Mouse (Mus musculus): ENCODE results near the gene Card11.

Card11 gene

GRCm38 (mm10) chr5:140918519-140918918 lies 81.9 kb downstream of the Card11 start:
- DNase-seq (ENCODE audit: low spot score): no peak

DNA sequence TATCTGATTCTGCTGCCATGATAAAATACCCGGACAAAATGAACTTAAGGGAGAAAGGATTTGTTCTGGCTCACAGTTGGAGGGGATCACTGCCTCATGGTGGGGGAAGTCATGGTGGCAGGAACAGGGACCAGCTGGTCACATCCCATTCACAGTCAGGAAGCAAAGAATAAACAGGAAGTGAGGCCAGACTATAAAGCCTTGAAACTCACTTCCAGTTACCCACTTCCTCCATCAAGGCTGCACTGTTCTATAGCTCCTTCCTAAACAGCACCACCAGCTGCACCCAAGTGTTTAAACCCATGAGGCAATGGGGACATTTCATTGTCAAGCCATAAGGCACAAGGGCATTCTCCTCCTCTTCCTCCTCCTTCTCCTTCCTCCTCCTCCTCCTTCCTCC lies 82.6 kb downstream of the Card11 start:
- DNase-seq (ENCODE audit: low spot score): no peak

DNA sequence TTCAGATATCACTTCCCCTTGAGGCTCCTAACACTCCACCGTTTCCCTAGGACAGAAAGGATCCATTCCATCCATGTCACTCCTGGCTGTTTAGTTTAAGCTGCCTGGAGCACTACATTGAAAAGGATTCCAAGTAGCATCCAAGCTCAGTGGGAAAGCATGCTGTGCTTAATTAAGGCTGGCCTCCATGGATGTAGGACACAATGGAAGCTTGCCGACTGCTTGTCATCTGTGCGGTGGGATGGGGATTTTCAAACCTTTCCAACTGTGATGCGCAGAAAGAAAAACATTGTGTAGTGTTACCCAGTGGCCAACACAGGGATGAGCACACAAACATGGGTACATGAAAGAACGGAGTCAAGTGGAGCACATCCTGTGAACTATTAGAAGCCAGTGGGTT lies 89.5 kb downstream of the Card11 start:
- DNase-seq (ENCODE audit: low spot score): no peak

DNA sequence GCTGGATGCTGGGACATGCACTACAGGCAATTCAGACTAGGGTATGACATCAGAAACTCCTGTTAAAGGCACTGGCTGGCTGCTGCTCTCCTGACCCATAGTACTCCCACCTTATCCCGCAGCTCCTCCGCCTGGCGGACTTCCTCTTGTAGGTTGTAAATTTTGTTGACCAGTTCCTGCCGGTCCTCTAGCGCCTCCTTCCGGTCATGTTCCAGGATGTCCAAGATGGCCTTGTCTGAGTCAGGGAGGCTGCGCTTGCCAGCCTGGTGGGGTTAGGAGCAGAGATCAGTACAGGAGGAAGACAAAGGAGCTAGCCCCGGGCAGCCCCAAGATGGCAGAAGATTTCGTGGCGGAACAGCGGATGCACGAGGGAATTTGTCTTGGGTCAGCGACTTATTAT lies 99.5 kb downstream of the Card11 start:
- peak; percentile 39 for DNase-seq (ENCODE audit: low spot score)

DNA sequence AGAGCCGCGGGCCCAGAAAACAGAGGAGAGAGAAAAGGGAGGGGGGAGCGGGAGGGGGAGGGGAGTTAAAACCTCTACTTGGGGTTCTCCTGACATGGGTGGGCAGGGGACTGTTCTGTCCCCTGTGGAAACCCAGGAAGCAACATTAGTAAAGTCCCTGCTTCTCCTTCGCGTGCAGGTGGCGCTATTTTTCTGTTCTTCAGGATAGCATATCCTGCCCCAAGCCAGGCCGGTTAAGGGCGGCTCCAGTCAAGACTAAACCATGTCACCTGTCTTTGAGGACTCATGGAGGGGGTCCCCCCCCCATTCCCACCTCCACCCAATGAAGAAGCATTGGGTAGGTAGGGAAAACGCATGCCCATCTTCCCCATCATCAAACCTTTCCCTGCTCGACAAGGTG lies 109.3 kb downstream of the Card11 start:
- no peak for DNase-seq (ENCODE audit: low spot score)

- DNase-seq (ENCODE audit: low spot score): peak; percentile 58
Observed at GRCm38 (mm10) chr5:140890050-140890449, 110.3 kb downstream of the Card11 start.

GRCm38 (mm10) chr5:140889539-140889938 lies 110.8 kb downstream of the Card11 start:
- peak; percentile 80 for DNase-seq (ENCODE audit: low spot score)

GRCm38 (mm10) chr5:140887871-140888270 lies 112.5 kb downstream of the Card11 start:
- DNase-seq (ENCODE audit: low spot score): peak; percentile 43

- DNase-seq (ENCODE audit: low spot score): no peak
Observed at GRCm38 (mm10) chr5:140884966-140885365, 115.4 kb downstream of the Card11 start.

GRCm38 (mm10) chr5:140882391-140882790 lies 118.0 kb downstream of the Card11 start:
- DNase-seq (ENCODE audit: low spot score): no peak

- no peak for DNase-seq (ENCODE audit: low spot score)
Observed at GRCm38 (mm10) chr5:140880151-140880550, 120.2 kb downstream of the Card11 start.

DNA sequence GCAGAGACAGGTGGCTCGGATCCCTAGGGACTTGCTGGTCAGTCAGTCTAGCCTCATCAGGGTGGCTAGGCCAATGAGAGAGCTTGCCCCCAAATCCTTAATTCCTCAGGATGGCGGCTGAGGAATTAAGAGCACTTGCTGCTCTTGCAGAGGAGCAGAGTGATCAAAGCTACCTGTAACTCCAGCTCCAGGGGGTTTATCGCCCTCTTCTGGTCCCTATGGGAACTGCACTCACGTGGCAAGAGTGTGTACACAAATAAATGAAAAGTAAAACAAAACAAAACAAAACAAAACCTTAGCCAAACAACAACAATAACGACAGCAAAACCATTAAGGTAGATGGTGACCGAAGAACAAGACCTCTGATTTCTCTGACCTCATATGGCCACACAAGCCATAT lies 121.7 kb downstream of the Card11 start:
- no peak for DNase-seq (ENCODE audit: low spot score)

- no peak for DNase-seq (ENCODE audit: low spot score)
Observed at GRCm38 (mm10) chr5:140873736-140874307, 126.6 kb downstream of the Card11 start.

DNA sequence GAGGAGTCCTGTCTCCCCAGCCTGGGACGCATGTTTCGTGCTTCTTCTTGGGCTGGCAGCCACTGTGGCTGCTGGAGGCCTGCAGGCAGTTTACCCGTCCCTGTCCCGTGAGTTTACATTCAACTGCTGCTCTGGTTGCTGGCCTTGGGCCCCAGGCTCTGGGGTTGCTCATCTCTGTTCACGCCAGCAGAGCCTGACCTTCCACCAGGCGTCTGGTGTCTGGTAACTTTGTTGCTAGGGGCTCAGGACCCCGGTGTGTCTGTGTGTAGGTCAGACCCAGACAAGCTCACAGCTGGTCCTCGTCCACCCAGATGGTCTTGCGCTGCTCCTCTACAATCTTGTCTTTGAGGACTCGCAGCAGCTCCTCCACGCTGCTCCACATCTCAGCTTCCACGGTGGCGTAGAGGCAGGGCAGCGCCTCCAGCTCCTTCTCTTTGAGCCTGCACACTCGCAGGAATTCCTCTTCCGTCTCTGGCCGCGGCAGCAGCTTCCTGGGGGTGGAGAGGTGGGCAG lies 127.3 kb downstream of the Card11 start:
- peak; percentile 83 for DNase-seq (ENCODE audit: low spot score)

DNA sequence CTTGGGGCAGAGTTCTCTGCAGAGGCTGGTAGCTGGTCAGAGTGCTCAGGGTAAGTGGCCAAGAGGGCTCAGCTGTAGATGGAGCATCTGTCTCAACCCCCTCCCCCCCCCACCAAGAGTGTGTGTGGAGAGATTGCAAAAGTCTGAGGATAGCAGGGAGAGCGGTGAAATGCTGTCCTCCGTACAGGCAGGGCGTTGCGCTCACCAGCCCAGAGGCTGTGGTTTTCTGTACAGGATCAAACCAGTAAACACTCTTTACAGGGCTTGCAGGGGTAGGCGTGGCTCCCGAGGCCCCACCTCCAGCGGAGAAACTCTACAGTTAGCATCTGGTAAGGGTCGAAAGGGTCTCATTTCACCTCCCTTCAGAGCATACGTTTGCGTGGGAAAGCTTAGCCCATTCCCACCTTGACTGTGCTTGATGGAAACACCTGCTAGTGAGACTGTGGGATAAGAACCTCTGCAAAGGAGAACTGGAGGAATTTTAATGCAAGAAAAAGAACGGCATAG lies 127.8 kb downstream of the Card11 start:
- peak; percentile 49 for DNase-seq (ENCODE audit: low spot score)

GRCm38 (mm10) chr5:140871241-140871640 lies 129.1 kb downstream of the Card11 start:
- no peak for DNase-seq (ENCODE audit: low spot score)

DNA sequence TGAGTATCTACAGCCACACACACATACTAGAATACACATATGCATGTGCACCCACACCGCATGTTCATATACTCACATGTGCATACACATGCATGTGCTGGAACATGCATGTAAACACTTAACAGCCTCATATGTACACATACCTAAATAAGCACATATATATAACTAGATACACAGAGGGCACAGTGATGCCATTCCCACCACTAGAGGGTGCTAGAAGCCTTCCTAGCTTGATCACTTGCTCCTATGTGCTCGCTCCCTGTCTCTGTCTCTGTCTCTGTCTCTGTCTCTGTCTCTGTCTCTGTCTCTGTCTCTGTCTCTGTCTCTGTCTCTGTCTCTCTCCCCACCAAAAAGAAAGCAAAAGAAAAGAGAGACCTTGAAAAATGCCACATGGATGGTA lies 131.3 kb downstream of the Card11 start:
- no peak for DNase-seq (ENCODE audit: low spot score)

DNA sequence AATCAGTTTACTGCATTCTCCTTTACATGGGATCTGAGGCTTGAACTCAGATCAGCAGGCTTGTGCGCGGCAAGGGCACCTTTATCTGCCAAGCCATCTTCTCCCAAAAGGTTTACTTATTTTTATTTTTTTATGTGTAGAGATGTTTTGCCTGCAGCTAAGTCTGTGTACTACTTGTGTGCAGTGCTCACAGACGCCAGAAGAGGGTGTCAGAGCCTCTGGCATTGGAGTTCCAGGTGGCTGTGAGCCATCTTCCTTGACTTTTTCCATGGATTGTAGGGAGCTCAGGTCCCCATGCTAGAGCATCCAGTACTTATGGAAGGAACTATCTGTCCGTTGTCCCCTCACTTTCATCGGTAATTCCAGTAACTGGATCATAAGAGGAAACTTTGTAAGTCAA lies 140.7 kb downstream of the Card11 start:
- no peak for DNase-seq (ENCODE audit: low spot score)

DNA sequence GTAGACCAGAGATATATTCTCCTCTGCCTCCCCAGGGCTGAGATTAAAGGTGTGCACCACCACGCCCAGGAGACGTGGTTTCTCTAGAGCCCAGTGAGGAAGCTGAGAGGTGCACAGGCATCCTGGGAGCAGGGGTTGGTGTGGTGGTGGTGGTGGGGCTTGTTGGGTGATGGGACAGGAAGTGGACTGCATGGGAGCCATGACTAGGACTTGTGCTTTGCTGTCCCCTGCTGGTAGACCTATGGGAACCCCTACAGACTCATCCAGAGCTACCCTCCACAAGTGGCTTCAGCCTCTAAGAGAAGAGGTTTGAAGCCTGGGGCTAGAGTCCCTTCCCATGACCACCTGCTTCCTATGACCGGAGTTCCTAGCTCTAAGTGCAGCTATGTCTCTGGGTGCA lies 142.0 kb downstream of the Card11 start:
- no peak for DNase-seq (ENCODE audit: low spot score)

- no peak for DNase-seq (ENCODE audit: low spot score)
Observed at GRCm38 (mm10) chr5:140857432-140858154, 142.8 kb downstream of the Card11 start.

GRCm38 (mm10) chr5:140855909-140856530 lies 144.4 kb downstream of the Card11 start:
- no peak for DNase-seq (ENCODE audit: low spot score)

GRCm38 (mm10) chr5:140854700-140855099 lies 145.7 kb downstream of the Card11 start:
- DNase-seq (ENCODE audit: low spot score): no peak

GRCm38 (mm10) chr5:140853723-140854122 lies 146.7 kb downstream of the Card11 start:
- DNase-seq (ENCODE audit: low spot score): no peak

All from testis, postnatal 14 days (tissue).